Mouse (Mus musculus) layer of hippocampus, adult 18-20 months (tissue): ENCODE measurements around the gene Mapk8ip3. TPM values are rescaled to one million over a fixed set of nuclear protein-coding genes. Genes with fewer than 3 reads are reported as not detected.

Experiments
- DNase-seq, 2 experiments: peaks; one replicate each; pipeline ENCODE4 v3.0.0; 2022; ENCODE audit warnings: low spot score in 2 of 2
- total RNA-seq, 2 experiments: library from RNA; stranded (reverse); gene quantifications; 2 replicates each; pipeline ENCODE4 v1.2.3; 2021

Gene Mapk8ip3
- total RNA-seq, 2 experiments from 2014 or later = 388 to 404 TPM

DNA sequence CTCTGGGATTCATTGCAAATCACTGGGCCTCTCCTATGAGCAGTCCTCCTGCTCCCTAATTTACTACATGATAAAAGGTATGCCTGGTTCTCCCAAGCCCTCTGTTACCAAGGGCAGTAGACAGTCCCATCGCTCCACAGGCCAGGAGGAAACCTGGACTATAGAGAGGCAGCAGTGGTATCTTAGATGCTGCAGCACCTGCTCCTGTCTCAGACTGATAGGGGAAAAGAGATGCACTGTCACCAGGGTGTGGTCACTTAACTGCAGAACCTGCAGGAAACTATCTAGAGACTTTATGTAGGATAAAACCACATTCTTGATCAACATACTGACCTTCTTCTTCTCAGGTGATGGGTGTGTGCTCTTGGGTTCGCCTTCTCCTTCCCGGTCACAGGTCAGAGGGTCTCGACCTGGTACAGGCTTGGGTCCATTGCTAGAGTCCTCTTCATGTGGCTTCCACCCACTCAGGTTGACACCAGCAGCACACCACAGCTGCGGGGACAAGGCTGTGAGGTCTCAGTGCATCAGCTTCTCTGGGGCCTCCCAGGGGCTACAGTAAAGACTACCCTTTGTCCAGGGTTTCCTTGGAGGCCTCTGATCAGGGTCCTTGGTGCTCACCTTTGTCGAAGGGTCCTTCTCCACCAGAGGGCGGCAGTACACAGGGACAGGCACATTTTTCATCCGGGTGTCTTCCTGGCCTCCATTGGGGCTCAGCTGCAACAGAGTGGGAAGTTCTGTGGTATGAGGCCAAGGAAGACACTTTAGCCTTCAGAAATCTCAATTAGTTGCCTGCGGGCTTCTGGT, 33.9 kb downstream of the Mapk8ip3 start:
- DNase-seq = no peak

DNA sequence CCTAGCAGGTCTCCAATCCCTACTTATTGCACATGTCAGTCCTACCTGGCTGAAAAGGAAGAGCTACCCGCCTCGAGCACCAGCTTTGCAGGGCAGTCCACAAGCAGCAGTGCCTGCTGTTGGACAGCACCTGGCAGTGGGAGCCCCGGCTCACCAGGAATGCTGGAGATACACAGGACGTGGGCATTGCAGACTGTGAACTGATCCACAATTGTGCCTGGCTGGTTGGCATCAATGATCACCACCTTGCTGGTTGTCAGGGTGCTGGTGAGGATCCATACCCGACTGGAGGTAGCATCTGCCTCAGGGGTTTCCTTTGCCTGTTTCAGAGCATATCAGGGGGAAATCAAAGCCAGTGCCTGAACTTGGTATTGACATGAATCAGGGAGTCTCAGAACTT, 34.7 kb downstream of the Mapk8ip3 start:
- no peak for DNase-seq

DNA sequence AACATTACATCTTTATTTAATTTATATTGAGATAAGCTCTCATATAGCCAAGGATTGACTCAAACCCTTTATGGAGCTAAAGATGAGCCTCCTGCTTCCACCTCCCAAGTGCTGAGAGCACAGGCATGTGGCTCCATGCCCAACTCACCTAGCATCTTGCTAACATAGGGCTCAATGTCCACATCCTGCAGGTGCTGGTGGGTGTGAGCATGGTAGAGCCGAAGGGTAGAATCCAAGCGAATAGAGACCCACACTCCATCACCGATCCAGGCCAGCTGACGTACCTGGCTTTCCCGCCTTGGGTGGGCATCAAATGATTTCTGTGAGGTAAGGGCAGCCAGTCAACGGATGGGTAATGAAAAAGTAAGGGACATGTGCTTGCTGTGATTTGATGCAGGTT, 36.8 kb downstream of the Mapk8ip3 start:
- no peak for DNase-seq

DNA sequence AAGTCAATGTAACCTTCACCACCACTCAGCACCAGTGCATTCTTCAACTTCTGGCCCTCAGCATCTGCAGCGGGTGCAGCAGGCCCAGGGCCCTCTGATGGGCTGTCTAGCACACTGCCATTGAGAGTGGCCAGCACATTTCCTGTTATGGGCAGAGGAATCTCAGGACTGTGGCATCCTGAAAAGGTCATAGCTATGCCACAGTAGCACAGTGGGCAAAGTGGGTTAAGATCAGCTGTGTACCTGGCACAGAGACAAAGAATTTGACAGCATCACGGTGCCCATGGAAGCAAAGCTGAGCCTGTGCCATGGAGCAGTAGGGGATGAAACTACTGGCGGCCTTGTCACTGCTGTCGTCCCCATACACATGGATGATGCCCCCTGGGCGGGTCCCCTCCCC, 37.6 kb downstream of the Mapk8ip3 start:
- DNase-seq = no peak

- DNase-seq = no peak
These were observed 38.5 kb downstream of the Mapk8ip3 start for GRCm38 (mm10) chr17:24898041-24898854.

- DNase-seq = no peak
These were observed 39.2 kb downstream of the Mapk8ip3 start for GRCm38 (mm10) chr17:24897600-24897999.

GRCm38 (mm10) chr17:24896993-24897269, 39.8 kb downstream of the Mapk8ip3 start:
- no peak for DNase-seq

GRCm38 (mm10) chr17:24896241-24896992, 40.4 kb downstream of the Mapk8ip3 start, which contains the start of gene Nme3:
Nme3 (plus strand) TSS chr17:24896500.
- peak in 1 of 2 experiments; percentile 80 for DNase-seq

GRCm38 (mm10) chr17:24895571-24896240, 41.1 kb downstream of the Mapk8ip3 start:
- DNase-seq = no peak

- peak; percentile 86 to 90 for DNase-seq
These were observed 41.7 kb downstream of the Mapk8ip3 start, which contains the start of the genes Eme2 and Mrps34 for GRCm38 (mm10) chr17:24894995-24895547. Eme2 (minus strand) TSS chr17:24895087. Mrps34 (plus strand) TSS chr17:24895116.

GRCm38 (mm10) chr17:24894061-24894994, 42.4 kb downstream of the Mapk8ip3 start:
- no peak for DNase-seq

GRCm38 (mm10) chr17:24893276-24893675, 43.5 kb downstream of the Mapk8ip3 start:
- no peak for DNase-seq

DNA sequence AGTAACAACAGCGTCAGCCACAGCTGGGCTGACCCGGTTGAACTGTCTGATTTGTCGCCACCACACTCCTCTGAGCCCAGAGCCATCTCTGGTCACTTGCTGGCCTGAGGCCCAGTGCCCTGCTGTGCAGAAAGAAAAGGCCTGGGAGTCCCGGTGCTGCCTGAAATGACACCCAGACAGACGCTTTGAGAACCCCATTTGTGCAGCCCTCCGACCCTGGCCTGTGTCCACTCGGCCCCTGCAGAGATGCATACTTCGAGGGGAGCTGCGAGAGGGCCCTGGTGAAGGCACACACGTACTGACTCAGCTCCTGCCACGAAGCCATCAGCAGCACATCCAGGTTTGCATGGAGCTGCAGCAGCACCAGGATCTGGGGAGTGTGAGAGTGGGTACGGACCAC, 44.0 kb downstream of the Mapk8ip3 start:
- no peak for DNase-seq

- no peak for DNase-seq
These were observed 45.5 kb downstream of the Mapk8ip3 start for GRCm38 (mm10) chr17:24891321-24891720.

GRCm38 (mm10) chr17:24890151-24891092, 46.4 kb downstream of the Mapk8ip3 start:
- no peak for DNase-seq

GRCm38 (mm10) chr17:24888862-24889261, 47.9 kb downstream of the Mapk8ip3 start:
- DNase-seq = no peak

DNA sequence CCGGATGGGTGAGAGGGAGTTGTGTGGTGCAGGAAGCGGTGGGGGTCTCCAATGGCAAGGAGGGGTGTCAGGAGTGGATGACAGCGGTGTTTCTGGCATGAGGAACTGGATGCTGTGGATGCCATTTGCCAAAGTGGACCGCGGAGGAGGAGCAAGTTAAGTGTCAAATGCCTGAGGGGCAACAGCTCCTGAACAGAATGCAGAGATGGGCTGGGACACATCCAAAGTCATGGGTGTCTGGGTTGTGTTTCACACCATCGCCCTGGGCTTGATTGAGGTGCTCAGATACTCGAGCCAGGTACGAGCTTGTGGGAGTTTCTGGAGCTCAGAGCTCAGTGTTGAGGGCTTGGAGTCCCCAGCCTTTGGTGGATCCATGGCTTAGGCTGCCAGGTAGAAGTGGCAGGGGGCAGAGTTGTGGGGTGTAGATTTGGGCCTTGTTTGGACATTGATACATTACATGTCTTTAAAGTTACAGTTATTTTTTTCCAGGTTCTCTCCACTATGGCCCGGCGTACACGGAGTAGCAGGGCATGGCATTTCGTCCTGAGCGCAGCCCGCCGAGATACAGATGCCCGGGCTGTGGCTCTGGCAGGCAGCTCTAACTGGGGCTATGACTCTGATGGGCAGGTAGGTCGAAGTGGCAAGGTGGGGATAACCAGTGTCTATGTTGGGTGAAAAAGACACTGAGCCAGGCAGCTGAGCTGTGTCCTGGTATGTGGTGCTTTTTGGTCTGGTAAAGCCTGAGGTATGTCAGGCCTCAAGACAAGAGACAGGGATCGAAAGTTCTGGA, 49.3 kb downstream of the Mapk8ip3 start:
- no peak for DNase-seq

GRCm38 (mm10) chr17:24886932-24887271, 49.9 kb downstream of the Mapk8ip3 start:
- no peak for DNase-seq
